Mouse (Mus musculus) liver, postnatal 0 days (tissue): ENCODE results near the gene Cfap77. TPM values are rescaled to one million over a fixed set of nuclear protein-coding genes. Genes with fewer than 3 reads are reported as not detected.
A peak's percentile ranks its signal among the peaks of the same experiment; 100 is the strongest.

Experiments used
- ATAC-seq: fragments of 200-750 bp; cut with Nextera tagmentation; 2 replicates; pipeline ENCODE4 v1.8.0; 2017; ENCODE audit warnings: mild to moderate bottlenecking, moderate library complexity
- DNase-seq: peaks from one replicate; pipeline ENCODE4 v3.0.0-alpha.2; 2016
- H3K27ac ChIP-seq: fragments of 300-500 bp; sonication (generic); 2 replicates; pipeline ENCODE4 v1.5.1; 2014; ENCODE audit warnings: antibody characterized with exemption, moderate library complexity, mild to moderate bottlenecking, low read depth
- H3K27me3 ChIP-seq: fragments of 300-500 bp; sonication (generic); 2 replicates; pipeline ENCODE4 v1.6.1; 2014; ENCODE audit warnings: low read length, control low read depth, mixed read lengths; ENCODE audit not compliant: insufficient read depth
- H3K36me3 ChIP-seq: fragments of 300-500 bp; sonication (generic); replicated peaks from 2 replicates; pipeline ENCODE4 v1.6.1; 2014; ENCODE audit warnings: mild to moderate bottlenecking, control low read depth, low read length, moderate library complexity, mixed read lengths; ENCODE audit not compliant: insufficient read depth
- H3K4me1 ChIP-seq: fragments of 300-500 bp; sonication (generic); 2 replicates; pipeline ENCODE4 v1.6.1; 2014; ENCODE audit warnings: antibody characterized with exemption, mild to moderate bottlenecking, control low read depth; ENCODE audit not compliant: insufficient read depth
- H3K4me2 ChIP-seq: fragments of 300-500 bp; sonication (generic); 2 replicates; pipeline ENCODE4 v1.6.1; 2014; ENCODE audit warnings: low read depth, mild to moderate bottlenecking, low read length, moderate library complexity, mixed read lengths
- H3K4me3 ChIP-seq: fragments of 300-500 bp; sonication (generic); 2 replicates; pipeline ENCODE4 v1.5.1; 2014; ENCODE audit warnings: low read depth, low read length
- H3K9ac ChIP-seq: fragments of 300-500 bp; sonication (generic); replicated peaks from 2 replicates; pipeline ENCODE4 v1.6.1; 2014; ENCODE audit warnings: mild to moderate bottlenecking, moderate library complexity
- H3K9me3 ChIP-seq: fragments of 300-500 bp; sonication (generic); 2 replicates; pipeline ENCODE4 v1.6.1; 2016; ENCODE audit warnings: mild to moderate bottlenecking, control low read depth, low read length, mixed read lengths
- CTCF ChIP-seq: sonication (generic); IDR thresholded peaks from 2 replicates; pipeline ENCODE4 v1.5.1; 2016; ENCODE audit warnings: antibody characterized with exemption, low read depth
- EP300 ChIP-seq: IDR thresholded peaks from 2 replicates; pipeline ENCODE4 v1.6.1; 2016; ENCODE audit warnings: antibody characterized with exemption, low read depth, mild to moderate bottlenecking
- WGBS: fragments of 180-500 bp; shearing (Covaris S2); extraction: QIAGEN DNeasy Blood & Tissue Kit; methylation state at CpG from one replicate; pipeline ENCODE4 v1.1.7; 2014; ENCODE audit not compliant: insufficient replicate concordance; 5-methylcytosine and 5-hydroxymethylcytosine counted together
- polyA plus RNA-seq: library from polyadenylated mRNA; unstranded; fragments of >200 nt; fragmentation: Nextera tagmentation; extraction: Ambion mirVana; gene quantifications from 2 replicates; pipeline ENCODE4 v1.2.1, GENCODE M21; 2015

Cfap77 gene
- polyA plus RNA-seq, 1 experiment from 2014 or later = 0.06 TPM

- WGBS = 42% methylated on average over 20 of the region's 20 CpGs
- Histone ChIP-seq H3K4me2 (no peak overlapping the region), H3K9me3 (no peaks in the 10 kb centered on the region), H3K27ac (no peak overlapping the region), H3K9ac (no peak overlapping the region), H3K36me3 (no peaks in the 10 kb centered on the region), H3K4me1 (peaks cover 8% of the 10 kb centered on the region), H3K4me3 (no peak overlapping the region), H3K27me3 (no peaks in the 10 kb centered on the region)
- TF ChIP-seq EP300 (no peak), CTCF (no peak)
- no peak for ATAC-seq
- peak; percentile 18 for DNase-seq
These were observed 24.7 kb downstream of the Cfap77 start for GRCm38 (mm10) chr2:29030048-29030734.

GRCm38 (mm10) chr2:29025284-29025683 is 29.6 kb downstream of the Cfap77 start:
- H3K9me3 ChIP-seq = no peaks in the 10 kb centered on the region
- 73% methylated on average over 5 of the region's 5 CpGs for WGBS
- H3K4me3 ChIP-seq = no peak overlapping the region
- H3K4me1 ChIP-seq = no peaks in the 10 kb centered on the region
- TF ChIP-seq CTCF = no peak
- TF ChIP-seq EP300 = no peak
- no peaks in the 10 kb centered on the region for H3K36me3 ChIP-seq
- DNase-seq (no peak), ATAC-seq (no peak)
- no peaks in the 10 kb centered on the region for H3K27me3 ChIP-seq
- no peak overlapping the region for H3K9ac ChIP-seq
- no peak overlapping the region for H3K27ac ChIP-seq
- no peak overlapping the region for H3K4me2 ChIP-seq

- 86% methylated on average over 7 of the region's 7 CpGs for WGBS
- Histone ChIP-seq H3K9me3 (no peaks in the 10 kb centered on the region), H3K9ac (no peak overlapping the region), H3K4me1 (no peaks in the 10 kb centered on the region), H3K36me3 (no peaks in the 10 kb centered on the region), H3K27me3 (no peaks in the 10 kb centered on the region), H3K27ac (no peak overlapping the region), H3K4me3 (no peak overlapping the region), H3K4me2 (no peak overlapping the region)
- ATAC-seq (no peak), DNase-seq (no peak)
- TF ChIP-seq EP300 (no peak), CTCF (no peak)
These were observed 31.9 kb downstream of the Cfap77 start for GRCm38 (mm10) chr2:29023001-29023400.

- 71% methylated on average over 17 of the region's 17 CpGs for WGBS
- DNase-seq (no peak), ATAC-seq (no peak)
- Histone ChIP-seq H3K27me3 (no peaks in the 10 kb centered on the region), H3K4me3 (no peak overlapping the region), H3K4me1 (no peaks in the 10 kb centered on the region), H3K27ac (no peak overlapping the region), H3K9ac (no peak overlapping the region), H3K4me2 (no peak overlapping the region), H3K9me3 (no peaks in the 10 kb centered on the region), H3K36me3 (no peaks in the 10 kb centered on the region)
- no peak for TF ChIP-seq CTCF
These were observed 33.8 kb downstream of the Cfap77 start for GRCm38 (mm10) chr2:29021025-29021424.

DNA sequence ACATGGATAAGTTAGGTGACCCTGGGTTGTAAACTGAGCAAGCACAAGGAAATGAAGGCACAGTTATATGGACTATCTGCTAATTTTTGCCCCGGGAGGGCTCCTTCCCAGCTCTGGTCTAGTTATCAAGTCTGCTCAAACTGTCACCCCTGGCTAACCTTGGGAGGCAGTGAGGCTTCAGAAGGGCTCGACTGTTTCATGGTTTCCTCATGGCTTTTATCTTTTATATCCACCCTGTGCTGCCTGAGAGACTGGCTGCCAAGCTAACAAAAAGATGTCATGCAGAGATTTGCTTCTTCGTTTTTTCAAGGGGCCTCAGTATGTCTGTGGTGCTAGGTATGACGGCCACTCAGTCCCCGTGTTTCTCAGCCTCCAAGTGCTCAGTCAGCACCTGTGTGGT is 36.2 kb downstream of the Cfap77 start:
- WGBS = 47% methylated on average over 5 of the region's 5 CpGs
- 0 out of 2 replicates have a peak, but pooled peaks have one; percentile 13 for ATAC-seq
- H3K4me3 ChIP-seq = no peak overlapping the region

GRCm38 (mm10) chr2:29016599-29017587 is 38.0 kb downstream of the Cfap77 start:
- H3K27me3 ChIP-seq = no peaks in the 10 kb centered on the region
- no peaks in the 10 kb centered on the region for H3K36me3 ChIP-seq
- no peak overlapping the region for H3K4me2 ChIP-seq
- TF ChIP-seq CTCF (no peak), EP300 (no peak)
- no peaks in the 10 kb centered on the region for H3K4me1 ChIP-seq
- no peak overlapping the region for H3K27ac ChIP-seq
- no peak overlapping the region for H3K4me3 ChIP-seq
- DNase-seq = peak; percentile 34
- no peak overlapping the region for H3K9ac ChIP-seq
- 63% methylated on average over 27 of the region's 27 CpGs for WGBS
- H3K9me3 ChIP-seq = no peaks in the 10 kb centered on the region
- no peak for ATAC-seq

More for the DNA sequence above, 36.2 kb downstream of the Cfap77 start:
- no peaks in the 10 kb centered on the region for H3K36me3 ChIP-seq
- no peak overlapping the region for H3K27ac ChIP-seq
- no peaks in the 10 kb centered on the region for H3K27me3 ChIP-seq
- no peak overlapping the region for H3K9ac ChIP-seq
- H3K9me3 ChIP-seq = no peaks in the 10 kb centered on the region
- H3K4me1 ChIP-seq = no peaks in the 10 kb centered on the region
- no peak overlapping the region for H3K4me2 ChIP-seq
- no peak for DNase-seq
- TF ChIP-seq EP300 (no peak), CTCF (no peak)
